Mouse (Mus musculus) olfactory bulb, adult 2 months (tissue): ENCODE results near the gene Gpr155.

Source experiments
- CTCF ChIP-seq: fragments of 200-500 bp; IDR thresholded peaks from 2 replicates; pipeline ENCODE4 v1.5.1; 2012; ENCODE audit warnings: low read depth, mild to moderate bottlenecking, low read length, moderate library complexity; ENCODE audit not compliant: insufficient read depth
- POLR2A ChIP-seq: fragments of 200-500 bp; IDR thresholded peaks from 2 replicates; pipeline ENCODE4 v1.6.1; 2012; ENCODE audit warnings: mild to moderate bottlenecking, low read depth, low read length, moderate library complexity; ENCODE audit not compliant: insufficient read depth

GRCm38 (mm10) chr2:73380298-73380975 is 5.9 kb downstream of the Gpr155 start:
- TF ChIP-seq CTCF (no peak), POLR2A (no peak)
